Mouse (Mus musculus) bone marrow, adult 2 months (tissue): ENCODE data around the gene Exoc3l2.

Source experiments
- CTCF ChIP-seq: fragments of 200-500 bp; IDR thresholded peaks from 2 replicates; pipeline ENCODE4 v1.5.1; 2011; ENCODE audit warnings: low read length, control low read depth; ENCODE audit not compliant: control insufficient read depth, insufficient read depth
- POLR2A ChIP-seq: fragments of 200-500 bp; IDR thresholded peaks from 2 replicates; pipeline ENCODE4 v1.6.1; 2011; ENCODE audit warnings: low read depth, mild to moderate bottlenecking, control low read depth, low read length, borderline replicate concordance; ENCODE audit not compliant: control insufficient read depth

GRCm38 (mm10) chr7:19532240-19532639, 69.1 kb downstream of the Exoc3l2 start:
- TF ChIP-seq CTCF (no peak), POLR2A (no peak)
